Mouse (Mus musculus): ENCODE data around the gene Brinp2. TPM values are rescaled to one million over a fixed set of nuclear protein-coding genes. Genes with fewer than 3 reads are reported as not detected.

The Brinp2 gene
- polyA plus RNA-seq, 1 experiment: 0.57 TPM

DNA sequence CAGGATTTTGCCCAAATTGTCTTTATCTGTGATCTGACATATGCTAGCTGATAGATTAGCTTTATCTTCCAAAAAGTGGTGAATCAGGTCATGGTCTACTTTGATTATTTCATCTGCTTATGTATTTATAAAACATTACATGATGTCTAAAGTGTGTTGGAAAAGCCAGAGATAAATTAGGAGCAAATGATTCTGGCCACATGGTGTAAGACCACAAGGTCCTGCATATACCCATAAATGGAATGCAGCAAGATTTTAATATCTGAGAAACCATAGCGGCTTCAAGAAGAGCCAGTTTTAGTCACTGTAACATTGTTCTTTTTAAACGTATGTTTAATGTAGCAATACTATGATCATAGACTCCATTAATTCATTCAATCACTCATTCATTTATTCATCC lies 29.2 kb upstream of the Brinp2 start:
- no peaks in the 10 kb centered on the region for H3K4me1 ChIP-seq (ENCODE audit: control insufficient read depth, insufficient read depth, low read length)
- no peaks in the 10 kb centered on the region for H3K36me3 ChIP-seq (ENCODE audit: control insufficient read depth, insufficient read depth, low read length, poor library complexity, severe bottlenecking)
- H3K9ac ChIP-seq (ENCODE audit: low read depth, poor library complexity, severe bottlenecking): no peak overlapping the region
- TF ChIP-seq EP300 (IDR thresholded peaks at IDR 0.05; ENCODE audit: insufficient read depth, low read depth, low read length) (no peak), CTCF (IDR thresholded peaks at IDR 0.05; ENCODE audit: low read depth, low read length) (no peak), POLR2A (IDR thresholded peaks at IDR 0.05; ENCODE audit: insufficient read depth, low read length) (no peak)
- H3K9me3 ChIP-seq (replicated peaks; ENCODE audit: control insufficient read depth, insufficient read depth, low read length, poor library complexity, severe bottlenecking): no peaks in the 10 kb centered on the region
- 0 out of 2 replicates have a peak, but pooled peaks cover 2% of the 10 kb centered on the region for H3K27me3 ChIP-seq (ENCODE audit: control insufficient read depth, insufficient read depth, low read length, poor library complexity, severe bottlenecking)
- H3K27ac ChIP-seq (ENCODE audit: insufficient read depth, low read length): no peak overlapping the region
- H3K4me3 ChIP-seq (ENCODE audit: low read depth, low read length): no peak overlapping the region

GRCm38 (mm10) chr1:158383210-158383609 lies 27.1 kb upstream of the Brinp2 start:
- no peak for TF ChIP-seq EP300 (IDR thresholded peaks at IDR 0.05; ENCODE audit: insufficient read depth, low read depth, low read length)
- TF ChIP-seq CTCF (IDR thresholded peaks at IDR 0.05; ENCODE audit: low read depth, low read length): no peak
- no peak for TF ChIP-seq POLR2A (IDR thresholded peaks at IDR 0.05; ENCODE audit: insufficient read depth, low read length)
- no peaks in the 10 kb centered on the region for H3K4me1 ChIP-seq (ENCODE audit: control insufficient read depth, insufficient read depth, low read length)
- no peak overlapping the region for H3K27ac ChIP-seq (ENCODE audit: insufficient read depth, low read length)
- no peaks in the 10 kb centered on the region for H3K9me3 ChIP-seq (replicated peaks; ENCODE audit: control insufficient read depth, insufficient read depth, low read length, poor library complexity, severe bottlenecking)
- no peaks in the 10 kb centered on the region for H3K36me3 ChIP-seq (ENCODE audit: control insufficient read depth, insufficient read depth, low read length, poor library complexity, severe bottlenecking)
- H3K4me3 ChIP-seq (ENCODE audit: low read depth, low read length): no peak overlapping the region
- H3K9ac ChIP-seq (ENCODE audit: low read depth, poor library complexity, severe bottlenecking): no peak overlapping the region
- H3K27me3 ChIP-seq (ENCODE audit: control insufficient read depth, insufficient read depth, low read length, poor library complexity, severe bottlenecking): 0 out of 2 replicates have a peak, but pooled peaks cover 2% of the 10 kb centered on the region

GRCm38 (mm10) chr1:158382277-158382676 lies 26.2 kb upstream of the Brinp2 start:
- Histone ChIP-seq H3K4me1 (ENCODE audit: control insufficient read depth, insufficient read depth, low read length) (no peaks in the 10 kb centered on the region), H3K9me3 (replicated peaks; ENCODE audit: control insufficient read depth, insufficient read depth, low read length, poor library complexity, severe bottlenecking) (no peaks in the 10 kb centered on the region), H3K27me3 (ENCODE audit: control insufficient read depth, insufficient read depth, low read length, poor library complexity, severe bottlenecking) (0 out of 2 replicates have a peak, but pooled peaks cover 2% of the 10 kb centered on the region), H3K4me3 (ENCODE audit: low read depth, low read length) (no peak overlapping the region), H3K27ac (ENCODE audit: insufficient read depth, low read length) (no peak overlapping the region), H3K9ac (ENCODE audit: low read depth, poor library complexity, severe bottlenecking) (no peak overlapping the region), H3K36me3 (ENCODE audit: control insufficient read depth, insufficient read depth, low read length, poor library complexity, severe bottlenecking) (no peaks in the 10 kb centered on the region)
- no peak for TF ChIP-seq EP300 (IDR thresholded peaks at IDR 0.05; ENCODE audit: insufficient read depth, low read depth, low read length)
- no peak for TF ChIP-seq CTCF (IDR thresholded peaks at IDR 0.05; ENCODE audit: low read depth, low read length)
- TF ChIP-seq POLR2A (IDR thresholded peaks at IDR 0.05; ENCODE audit: insufficient read depth, low read length): no peak

GRCm38 (mm10) chr1:158364461-158364860 lies 8.3 kb upstream of the Brinp2 start:
- H3K4me3 ChIP-seq (ENCODE audit: low read depth, low read length): no peak overlapping the region
- H3K36me3 ChIP-seq (ENCODE audit: control insufficient read depth, insufficient read depth, low read length, poor library complexity, severe bottlenecking): no peaks in the 10 kb centered on the region

GRCm38 (mm10) chr1:158362292-158363101 lies 6.4 kb upstream of the Brinp2 start:
- H3K9me3 ChIP-seq (replicated peaks; ENCODE audit: control insufficient read depth, insufficient read depth, low read length, poor library complexity, severe bottlenecking): no peaks in the 10 kb centered on the region
- H3K36me3 ChIP-seq (ENCODE audit: control insufficient read depth, insufficient read depth, low read length, poor library complexity, severe bottlenecking): no peaks in the 10 kb centered on the region
- no peak overlapping the region for H3K9ac ChIP-seq (ENCODE audit: low read depth, poor library complexity, severe bottlenecking)
- TF ChIP-seq EP300 (IDR thresholded peaks at IDR 0.05; ENCODE audit: insufficient read depth, low read depth, low read length): no peak
- no peak for TF ChIP-seq CTCF (IDR thresholded peaks at IDR 0.05; ENCODE audit: low read depth, low read length)
- no peak for TF ChIP-seq POLR2A (IDR thresholded peaks at IDR 0.05; ENCODE audit: insufficient read depth, low read length)
- H3K4me1 ChIP-seq (ENCODE audit: control insufficient read depth, insufficient read depth, low read length): no peaks in the 10 kb centered on the region
- H3K27me3 ChIP-seq (ENCODE audit: control insufficient read depth, insufficient read depth, low read length, poor library complexity, severe bottlenecking): peaks cover 1% of the 10 kb centered on the region; the same call in 1 of the 2 replicates
- no peak overlapping the region for H3K27ac ChIP-seq (ENCODE audit: insufficient read depth, low read length)
- peak overlapping the region; percentile 62 for H3K4me3 ChIP-seq (ENCODE audit: low read depth, low read length)

More at GRCm38 (mm10) chr1:158364461-158364860, 8.3 kb upstream of the Brinp2 start:
- Histone ChIP-seq H3K27me3 (ENCODE audit: control insufficient read depth, insufficient read depth, low read length, poor library complexity, severe bottlenecking) (peaks cover 1% of the 10 kb centered on the region; the same call in 1 of the 2 replicates), H3K27ac (ENCODE audit: insufficient read depth, low read length) (no peak overlapping the region), H3K9ac (ENCODE audit: low read depth, poor library complexity, severe bottlenecking) (no peak overlapping the region), H3K9me3 (replicated peaks; ENCODE audit: control insufficient read depth, insufficient read depth, low read length, poor library complexity, severe bottlenecking) (no peaks in the 10 kb centered on the region), H3K4me1 (ENCODE audit: control insufficient read depth, insufficient read depth, low read length) (no peaks in the 10 kb centered on the region)
- TF ChIP-seq POLR2A (IDR thresholded peaks at IDR 0.05; ENCODE audit: insufficient read depth, low read length) (no peak), CTCF (IDR thresholded peaks at IDR 0.05; ENCODE audit: low read depth, low read length) (no peak), EP300 (IDR thresholded peaks at IDR 0.05; ENCODE audit: insufficient read depth, low read depth, low read length) (no peak)

- Histone ChIP-seq H3K9ac (ENCODE audit: low read depth, poor library complexity, severe bottlenecking) (no peak within 1 kb of the TSS), H3K36me3 (ENCODE audit: control insufficient read depth, insufficient read depth, low read length, poor library complexity, severe bottlenecking) (no peaks in the 10 kb centered on the region), H3K4me1 (ENCODE audit: control insufficient read depth, insufficient read depth, low read length) (no peaks in the 10 kb centered on the region), H3K9me3 (replicated peaks; ENCODE audit: control insufficient read depth, insufficient read depth, low read length, poor library complexity, severe bottlenecking) (no peaks in the 10 kb centered on the region), H3K27ac (ENCODE audit: insufficient read depth, low read length) (no peak within 1 kb of the TSS), H3K4me3 (ENCODE audit: low read depth, low read length) (peak within 1 kb of the TSS; percentile 62), H3K27me3 (ENCODE audit: control insufficient read depth, insufficient read depth, low read length, poor library complexity, severe bottlenecking) (peaks cover 1% of the 10 kb centered on the region; the same call in 1 of the 2 replicates)
- TF ChIP-seq POLR2A (IDR thresholded peaks at IDR 0.05; ENCODE audit: insufficient read depth, low read length) (no peak), EP300 (IDR thresholded peaks at IDR 0.05; ENCODE audit: insufficient read depth, low read depth, low read length) (no peak), CTCF (IDR thresholded peaks at IDR 0.05; ENCODE audit: low read depth, low read length) (no peak)
These were observed 5.8 kb upstream of the Brinp2 start, which contains the start of gene Astn1 for GRCm38 (mm10) chr1:158361964-158362291. Gene Astn1 (plus strand): TSS chr1:158362273.
